Mouse (Mus musculus) kidney, postnatal 36 days (tissue): ENCODE measurements at regions not wholly inside any gene's neighbourhood (a gene's known extent, or its start where the extent isn't known, plus 50 kb on each side); places are given as distances from the start of the nearest gene placed in this dataset.

Source experiments
- DNase-seq, 2 experiments: peaks; one replicate each; pipeline ENCODE4 v3.0.0; 2021 to 2022; ENCODE audit warnings: mixed read lengths in 2 of 2

GRCm38 (mm10) chr3:105380818-105381217 is 71.3 kb upstream of the Kcnd3 start:
- no peak for DNase-seq

- DNase-seq = peak; percentile 65 to 78
Measured at GRCm38 (mm10) chr3:105392611-105393514, 59.3 kb upstream of the Kcnd3 start.
